Mouse (Mus musculus): ENCODE measurements around the gene Gm973. TPM values are rescaled to one million over a fixed set of nuclear protein-coding genes. Genes with fewer than 3 reads are reported as not detected.

Gene Gm973
- polyA plus RNA-seq, 1 experiment from 2014 or later: 0.73 TPM

- H3K9me3 ChIP-seq (replicated peaks): no peaks in the 10 kb centered on the region
- under 1% methylated on average over 49 of the region's 49 CpGs for WGBS
Measured at GRCm38 (mm10) chr1:59684819-59685755, 169.0 kb downstream of the Gm973 start, which contains the start of gene Nop58. Gene Nop58 (plus strand): TSS chr1:59684971.

More at GRCm38 (mm10) chr1:59684819-59685755, 169.0 kb downstream of the Gm973 start, which contains the start of gene Nop58:
- H3K4me3 ChIP-seq (replicated peaks): peak within 1 kb of the TSS; percentile 75
- peaks cover 4% of the 10 kb centered on the region; the same call in 1 of the 2 replicates for H3K27me3 ChIP-seq
- peak within 1 kb of the TSS; percentile 87 for H3K27ac ChIP-seq
- H3K9ac ChIP-seq: peak within 1 kb of the TSS; percentile 77
- H3K4me2 ChIP-seq: peak within 1 kb of the TSS; percentile 75
- peaks cover 23% of the 10 kb centered on the region for H3K4me1 ChIP-seq
- peaks cover 11% of the 10 kb centered on the region for H3K36me3 ChIP-seq
- peak; percentile 97 for ATAC-seq (replicated peaks; ENCODE audit: low FRiP score)

Other genes with a start within 250 kb of the Gm973 start
- 19.1 and 19.5 TPM in 2 replicates for gene Fzd7, start 33.8 kb upstream of the Gm973 start, polyA plus RNA-seq (2015; fragmentation: Nextera tagmentation; extraction: Ambion mirVana)
- 395 and 436 TPM in 2 replicates for gene Sumo1, start 154.6 kb downstream of the Gm973 start, polyA plus RNA-seq (2015; fragmentation: Nextera tagmentation; extraction: Ambion mirVana)
- gene Nop58, start 168.7 kb downstream of the Gm973 start, polyA plus RNA-seq (2015; fragmentation: Nextera tagmentation; extraction: Ambion mirVana): 285 and 288 TPM in 2 replicates
- 8.1 and 8.3 TPM in 2 replicates for gene Bmpr2, start 247.1 kb downstream of the Gm973 start, polyA plus RNA-seq (2015; fragmentation: Nextera tagmentation; extraction: Ambion mirVana)